Mouse (Mus musculus): ENCODE measurements around the gene Card6. TPM values are rescaled to one million over a fixed set of nuclear protein-coding genes. Genes with fewer than 3 reads are reported as not detected.

The Card6 gene
- polyA plus RNA-seq, 1 experiment from 2014 or later = 0.86 TPM

GRCm38 (mm10) chr15:5108655-5109040 lies 309 bp upstream of the Card6 start:
- H3K27ac ChIP-seq (replicated peaks; ENCODE audit: low read depth, low read length) = no peak overlapping the region
- H3K36me3 ChIP-seq (ENCODE audit: control insufficient read depth, insufficient read depth, low read length) = no peaks in the 10 kb centered on the region
- H3K9me3 ChIP-seq (ENCODE audit: control insufficient read depth, low read length) = no peaks in the 10 kb centered on the region
- no peaks in the 10 kb centered on the region for H3K4me1 ChIP-seq (ENCODE audit: control insufficient read depth, insufficient read depth, low read length)
- WGBS = 91% methylated on average over 3 of the region's 3 CpGs
- no peak for DNase-seq
- no peak overlapping the region for H3K4me2 ChIP-seq (ENCODE audit: low read length)
- no peaks in the 10 kb centered on the region for H3K27me3 ChIP-seq (ENCODE audit: control insufficient read depth, insufficient read depth, low read length)
- ATAC-seq (ENCODE audit: low FRiP score, low TSS enrichment) = no peak
- no peak overlapping the region for H3K4me3 ChIP-seq (replicated peaks; ENCODE audit: low read depth, low read length)
- H3K9ac ChIP-seq (replicated peaks; ENCODE audit: low read length) = no peak overlapping the region

GRCm38 (mm10) chr15:5106293-5106692 lies 2.0 kb downstream of the Card6 start:
- H3K9ac ChIP-seq (replicated peaks; ENCODE audit: low read length) = no peak overlapping the region
- WGBS = 53% methylated on average over 2 of the region's 2 CpGs
- ATAC-seq (ENCODE audit: low FRiP score, low TSS enrichment) = no peak
- H3K4me3 ChIP-seq (replicated peaks; ENCODE audit: low read depth, low read length) = no peak overlapping the region
- H3K27me3 ChIP-seq (ENCODE audit: control insufficient read depth, insufficient read depth, low read length) = no peaks in the 10 kb centered on the region
- H3K36me3 ChIP-seq (ENCODE audit: control insufficient read depth, insufficient read depth, low read length) = no peaks in the 10 kb centered on the region
- no peak overlapping the region for H3K4me2 ChIP-seq (ENCODE audit: low read length)
- no peaks in the 10 kb centered on the region for H3K4me1 ChIP-seq (ENCODE audit: control insufficient read depth, insufficient read depth, low read length)
- H3K9me3 ChIP-seq (ENCODE audit: control insufficient read depth, low read length) = no peaks in the 10 kb centered on the region
- DNase-seq = peak; percentile 72
- H3K27ac ChIP-seq (replicated peaks; ENCODE audit: low read depth, low read length) = no peak overlapping the region

- Histone ChIP-seq H3K4me3 (replicated peaks; ENCODE audit: low read depth, low read length) (no peak overlapping the region), H3K4me1 (ENCODE audit: control insufficient read depth, insufficient read depth, low read length) (no peaks in the 10 kb centered on the region), H3K9ac (replicated peaks; ENCODE audit: low read length) (no peak overlapping the region), H3K36me3 (ENCODE audit: control insufficient read depth, insufficient read depth, low read length) (no peaks in the 10 kb centered on the region), H3K4me2 (ENCODE audit: low read length) (no peak overlapping the region), H3K27me3 (ENCODE audit: control insufficient read depth, insufficient read depth, low read length) (no peaks in the 10 kb centered on the region), H3K27ac (replicated peaks; ENCODE audit: low read depth, low read length) (no peak overlapping the region), H3K9me3 (ENCODE audit: control insufficient read depth, low read length) (no peaks in the 10 kb centered on the region)
- 76% methylated on average over 6 of the region's 6 CpGs for WGBS
- DNase-seq (no peak), ATAC-seq (ENCODE audit: low FRiP score, low TSS enrichment) (no peak)
These were observed 2.4 kb downstream of the Card6 start for GRCm38 (mm10) chr15:5105891-5106290.

DNA sequence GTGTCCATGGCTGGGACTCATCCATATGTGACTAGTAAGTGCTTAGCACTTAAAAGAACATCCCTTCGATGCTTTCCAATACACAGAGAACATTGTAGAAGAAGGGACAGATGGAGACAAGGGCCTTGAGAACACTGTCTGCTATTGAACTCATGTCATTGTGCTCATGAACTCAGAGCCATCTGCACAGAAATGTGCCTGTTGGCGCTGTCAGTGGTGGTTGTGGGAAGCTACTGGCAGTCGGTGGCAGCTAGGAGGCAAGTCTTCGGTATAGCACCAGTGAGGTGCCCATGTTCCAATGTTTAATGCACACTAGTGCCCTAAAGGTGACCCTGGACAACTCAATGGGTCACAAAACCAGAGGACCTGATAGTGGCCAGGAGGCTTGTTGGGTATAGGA lies 6.0 kb downstream of the Card6 start:
- DNase-seq (no peak), ATAC-seq (ENCODE audit: low FRiP score, low TSS enrichment) (no peak)
- H3K4me1 ChIP-seq (ENCODE audit: control insufficient read depth, insufficient read depth, low read length) = no peaks in the 10 kb centered on the region
- H3K4me3 ChIP-seq (replicated peaks; ENCODE audit: low read depth, low read length) = no peak overlapping the region
- no peak overlapping the region for H3K27ac ChIP-seq (replicated peaks; ENCODE audit: low read depth, low read length)
- no peaks in the 10 kb centered on the region for H3K27me3 ChIP-seq (ENCODE audit: control insufficient read depth, insufficient read depth, low read length)
- 93% methylated on average over 4 of the region's 4 CpGs for WGBS
- H3K9me3 ChIP-seq (ENCODE audit: control insufficient read depth, low read length) = no peaks in the 10 kb centered on the region
- no peak overlapping the region for H3K4me2 ChIP-seq (ENCODE audit: low read length)
- no peaks in the 10 kb centered on the region for H3K36me3 ChIP-seq (ENCODE audit: control insufficient read depth, insufficient read depth, low read length)
- H3K9ac ChIP-seq (replicated peaks; ENCODE audit: low read length) = no peak overlapping the region

- no peak overlapping the region for H3K27ac ChIP-seq (replicated peaks; ENCODE audit: low read depth, low read length)
- ATAC-seq (ENCODE audit: low FRiP score, low TSS enrichment) (no peak), DNase-seq (no peak)
- no peaks in the 10 kb centered on the region for H3K36me3 ChIP-seq (ENCODE audit: control insufficient read depth, insufficient read depth, low read length)
- WGBS = 91% methylated on average over 1 of the region's 1 CpGs
- H3K4me2 ChIP-seq (ENCODE audit: low read length) = no peak overlapping the region
- H3K4me3 ChIP-seq (replicated peaks; ENCODE audit: low read depth, low read length) = no peak overlapping the region
- H3K27me3 ChIP-seq (ENCODE audit: control insufficient read depth, insufficient read depth, low read length) = no peaks in the 10 kb centered on the region
- H3K4me1 ChIP-seq (ENCODE audit: control insufficient read depth, insufficient read depth, low read length) = no peaks in the 10 kb centered on the region
- no peaks in the 10 kb centered on the region for H3K9me3 ChIP-seq (ENCODE audit: control insufficient read depth, low read length)
- H3K9ac ChIP-seq (replicated peaks; ENCODE audit: low read length) = no peak overlapping the region
These were observed 11.0 kb downstream of the Card6 start for GRCm38 (mm10) chr15:5097376-5097775.

- H3K4me2 ChIP-seq (ENCODE audit: low read length) = no peak overlapping the region
- H3K9me3 ChIP-seq (ENCODE audit: control insufficient read depth, low read length) = no peaks in the 10 kb centered on the region
- DNase-seq (no peak), ATAC-seq (ENCODE audit: low FRiP score, low TSS enrichment) (no peak)
- no peaks in the 10 kb centered on the region for H3K36me3 ChIP-seq (ENCODE audit: control insufficient read depth, insufficient read depth, low read length)
- no peaks in the 10 kb centered on the region for H3K4me1 ChIP-seq (ENCODE audit: control insufficient read depth, insufficient read depth, low read length)
- no peak overlapping the region for H3K27ac ChIP-seq (replicated peaks; ENCODE audit: low read depth, low read length)
- H3K4me3 ChIP-seq (replicated peaks; ENCODE audit: low read depth, low read length) = no peak overlapping the region
- no peaks in the 10 kb centered on the region for H3K27me3 ChIP-seq (ENCODE audit: control insufficient read depth, insufficient read depth, low read length)
- no peak overlapping the region for H3K9ac ChIP-seq (replicated peaks; ENCODE audit: low read length)
- WGBS = 93% methylated on average over 11 of the region's 11 CpGs
These were observed 12.6 kb downstream of the Card6 start for GRCm38 (mm10) chr15:5095534-5096301.

- no peaks in the 10 kb centered on the region for H3K9me3 ChIP-seq (ENCODE audit: control insufficient read depth, low read length)
- H3K4me3 ChIP-seq (replicated peaks; ENCODE audit: low read depth, low read length) = no peak overlapping the region
- no peak for ATAC-seq (ENCODE audit: low FRiP score, low TSS enrichment)
- H3K9ac ChIP-seq (replicated peaks; ENCODE audit: low read length) = no peak overlapping the region
- DNase-seq = no peak
- H3K27ac ChIP-seq (replicated peaks; ENCODE audit: low read depth, low read length) = no peak overlapping the region
- 96% methylated on average over 10 of the region's 10 CpGs for WGBS
- no peaks in the 10 kb centered on the region for H3K36me3 ChIP-seq (ENCODE audit: control insufficient read depth, insufficient read depth, low read length)
- H3K4me2 ChIP-seq (ENCODE audit: low read length) = no peak overlapping the region
- H3K27me3 ChIP-seq (ENCODE audit: control insufficient read depth, insufficient read depth, low read length) = no peaks in the 10 kb centered on the region
- 0 out of 2 replicates have a peak, but pooled peaks cover 4% of the 10 kb centered on the region for H3K4me1 ChIP-seq (ENCODE audit: control insufficient read depth, insufficient read depth, low read length)
These were observed 18.2 kb downstream of the Card6 start for GRCm38 (mm10) chr15:5090131-5090530.

GRCm38 (mm10) chr15:5088850-5089608 lies 19.3 kb downstream of the Card6 start:
- H3K4me1 ChIP-seq (ENCODE audit: control insufficient read depth, insufficient read depth, low read length) = 0 out of 2 replicates have a peak, but pooled peaks cover 4% of the 10 kb centered on the region
- H3K9ac ChIP-seq (replicated peaks; ENCODE audit: low read length) = no peak overlapping the region
- ATAC-seq (ENCODE audit: low FRiP score, low TSS enrichment) = peak; percentile 82
- WGBS = 55% methylated on average over 7 of the region's 7 CpGs
- H3K4me2 ChIP-seq (ENCODE audit: low read length) = no peak overlapping the region
- no peaks in the 10 kb centered on the region for H3K27me3 ChIP-seq (ENCODE audit: control insufficient read depth, insufficient read depth, low read length)
- no peak overlapping the region for H3K4me3 ChIP-seq (replicated peaks; ENCODE audit: low read depth, low read length)
- no peaks in the 10 kb centered on the region for H3K36me3 ChIP-seq (ENCODE audit: control insufficient read depth, insufficient read depth, low read length)
- peak; percentile 68 for DNase-seq
- no peaks in the 10 kb centered on the region for H3K9me3 ChIP-seq (ENCODE audit: control insufficient read depth, low read length)
- H3K27ac ChIP-seq (replicated peaks; ENCODE audit: low read depth, low read length) = no peak overlapping the region

DNA sequence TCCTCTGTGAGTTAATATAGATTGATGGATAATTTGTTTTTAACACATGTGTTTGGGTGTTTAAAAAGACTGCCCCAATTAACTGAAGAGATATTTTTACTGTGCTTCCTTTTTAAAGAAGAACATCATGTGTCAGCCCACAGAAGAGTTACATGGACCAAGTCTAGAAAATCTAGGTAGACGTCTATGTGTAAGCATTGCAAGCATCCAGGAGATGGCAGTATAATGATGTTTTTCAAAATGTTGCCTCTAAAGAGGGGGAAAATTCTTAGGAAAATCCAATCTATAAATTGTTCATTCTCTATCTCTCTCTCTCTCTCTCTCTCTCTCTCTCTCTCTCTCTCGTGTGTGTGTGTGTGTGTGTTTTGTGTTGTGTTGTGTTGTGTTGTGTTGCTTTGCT lies 22.2 kb downstream of the Card6 start:
- no peak for ATAC-seq (ENCODE audit: low FRiP score, low TSS enrichment)
- no peak overlapping the region for H3K4me3 ChIP-seq (replicated peaks; ENCODE audit: low read depth, low read length)
- DNase-seq = peak; percentile 72

More for the DNA sequence above, 22.2 kb downstream of the Card6 start:
- H3K4me1 ChIP-seq (ENCODE audit: control insufficient read depth, insufficient read depth, low read length) = 0 out of 2 replicates have a peak, but pooled peaks cover 4% of the 10 kb centered on the region
- no peaks in the 10 kb centered on the region for H3K36me3 ChIP-seq (ENCODE audit: control insufficient read depth, insufficient read depth, low read length)
- no peak overlapping the region for H3K9ac ChIP-seq (replicated peaks; ENCODE audit: low read length)
- no peak overlapping the region for H3K27ac ChIP-seq (replicated peaks; ENCODE audit: low read depth, low read length)
- H3K4me2 ChIP-seq (ENCODE audit: low read length) = no peak overlapping the region
- no peaks in the 10 kb centered on the region for H3K9me3 ChIP-seq (ENCODE audit: control insufficient read depth, low read length)
- no peaks in the 10 kb centered on the region for H3K27me3 ChIP-seq (ENCODE audit: control insufficient read depth, insufficient read depth, low read length)
- WGBS = 27% methylated on average over 2 of the region's 2 CpGs
